Mouse (Mus musculus) cerebellum, postnatal 4 days (tissue): ENCODE measurements at regions not wholly inside any gene's neighbourhood (a gene's known extent, or its start where the extent isn't known, plus 50 kb on each side); places are given as distances from the start of the nearest gene placed in this dataset.

Experiments
- DNase-seq, 2 experiments: peaks; one replicate each; pipeline ENCODE4 v3.0.0; 2022; ENCODE audit warnings: low spot score in 2 of 2, mixed read lengths in 1 of 2

- peak in 1 of 2 experiments; percentile 15 for DNase-seq
Observed at GRCm38 (mm10) chr14:104688440-104688839, 166.0 kb upstream of the Rnf219 start.

DNA sequence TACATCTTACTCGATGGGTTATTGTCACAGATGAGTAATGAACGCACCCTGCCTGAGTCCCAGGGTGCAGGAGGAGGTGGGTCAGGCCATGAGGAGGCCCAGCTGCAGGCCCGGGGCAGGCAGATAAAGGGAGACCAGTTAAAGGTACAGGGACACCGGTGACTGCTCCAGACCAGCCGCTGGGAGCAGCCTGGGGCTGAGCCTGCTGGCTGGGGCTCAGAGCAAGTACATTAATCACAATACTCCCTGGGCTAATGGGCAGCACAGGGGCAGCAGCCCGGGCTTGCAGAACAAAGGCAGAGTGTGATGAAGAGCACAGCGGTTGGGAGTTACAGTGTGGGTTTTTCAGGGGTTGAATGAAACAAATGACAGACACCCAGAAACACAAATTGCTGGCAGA, 154.4 kb upstream of the Rnf219 start:
- no peak for DNase-seq

DNA sequence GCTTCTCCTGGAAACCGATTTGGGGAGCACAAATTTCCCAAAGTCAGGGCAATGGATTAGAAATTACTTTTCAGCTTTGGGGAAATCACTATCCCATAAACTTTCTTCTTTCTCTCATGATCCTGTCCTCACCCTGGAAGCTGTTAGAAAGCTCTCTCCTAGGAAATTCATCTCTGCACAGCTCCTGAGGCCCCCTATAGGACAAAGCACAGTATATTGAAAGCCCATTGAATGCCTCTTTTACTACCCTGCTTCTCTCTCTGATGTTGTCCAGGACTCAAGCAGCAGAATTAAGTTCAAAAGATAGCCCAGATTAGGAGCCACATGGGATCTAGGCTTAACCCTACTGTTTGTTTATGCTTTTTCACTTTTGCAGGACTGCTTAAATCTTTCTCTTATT, 139.3 kb upstream of the Rnf219 start:
- no peak for DNase-seq

GRCm38 (mm10) chr14:104658751-104659150, 136.3 kb upstream of the Rnf219 start:
- DNase-seq = no peak

DNA sequence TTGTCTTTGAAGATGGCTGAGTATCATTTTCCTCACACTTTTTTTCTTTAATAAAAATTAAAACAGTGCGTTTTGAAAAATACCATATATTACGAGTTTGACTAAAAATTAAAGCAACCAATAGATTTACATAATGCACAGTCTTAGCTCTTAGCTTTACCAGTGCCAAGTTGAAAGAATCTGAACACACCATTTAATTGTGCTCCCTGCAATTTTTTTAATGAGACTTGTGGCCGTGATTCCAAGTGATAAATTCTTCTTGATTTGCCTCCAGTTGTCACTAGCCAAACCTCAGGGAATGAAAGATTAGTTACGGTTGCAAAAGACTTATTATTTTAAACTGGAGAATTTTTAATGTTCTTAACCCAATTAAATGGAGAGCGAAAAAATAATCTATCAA, 127.5 kb upstream of the Rnf219 start:
- DNase-seq = no peak

DNA sequence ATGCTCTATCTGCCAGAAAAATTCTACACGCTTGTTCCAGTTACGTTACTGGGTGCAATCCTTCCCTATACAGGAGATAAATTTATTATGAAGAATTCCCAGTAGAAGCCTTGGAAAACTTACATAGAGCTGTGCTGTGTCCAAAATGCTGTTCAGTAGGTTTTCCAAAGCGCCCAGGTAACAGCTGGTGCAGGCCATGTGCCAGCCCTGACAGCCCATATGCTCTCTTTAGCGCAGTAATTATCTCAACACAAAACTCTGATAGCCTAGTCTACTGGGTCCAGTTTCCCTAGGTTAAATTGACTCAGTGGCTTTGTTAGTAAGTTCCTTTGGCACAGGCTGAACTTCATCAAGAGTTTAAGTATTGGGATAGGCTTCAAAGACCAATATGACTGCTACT, 122.2 kb upstream of the Rnf219 start:
- peak in 1 of 2 experiments; percentile 33 for DNase-seq

DNA sequence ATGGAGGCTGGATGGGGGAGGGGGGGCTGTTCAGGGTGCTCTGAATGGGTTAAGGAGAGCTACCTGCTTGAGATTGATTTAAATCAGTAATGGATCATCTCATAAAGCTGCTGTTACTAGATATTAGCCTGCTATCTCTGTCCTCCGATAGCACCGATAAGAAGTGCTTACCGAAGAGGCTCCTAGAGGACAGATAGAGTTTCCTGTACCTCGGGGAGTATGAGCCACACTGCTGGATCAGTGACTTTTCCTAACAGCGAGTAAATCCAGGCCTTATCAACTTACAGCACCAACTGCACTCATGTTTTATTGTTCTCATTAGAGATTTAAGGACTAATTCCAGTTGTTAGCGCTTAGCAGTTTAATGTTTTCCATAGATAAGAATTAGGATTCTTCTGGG, 120.3 kb upstream of the Rnf219 start:
- DNase-seq = no peak

DNA sequence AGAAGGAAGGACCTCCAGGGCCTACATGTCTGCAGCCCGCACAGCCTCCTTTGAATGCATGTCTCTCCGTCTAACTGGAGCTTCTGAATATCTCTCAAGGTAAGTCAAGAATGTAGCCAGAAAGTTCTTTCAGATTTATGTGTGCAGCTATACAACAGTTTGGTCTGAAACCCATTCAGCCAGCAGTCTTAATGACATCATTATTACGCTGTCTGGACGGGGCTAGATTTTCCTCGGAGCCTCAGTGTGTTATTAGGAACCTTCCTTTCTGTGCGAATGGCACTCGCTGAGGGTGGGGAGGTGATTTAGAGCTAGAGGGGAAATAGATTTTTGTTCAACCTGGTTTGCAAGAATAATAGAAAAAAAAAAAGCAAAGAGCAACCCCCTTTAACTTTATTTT, 116.9 kb upstream of the Rnf219 start:
- DNase-seq = no peak

GRCm38 (mm10) chr14:104611467-104611866, 89.0 kb upstream of the Rnf219 start:
- DNase-seq = no peak

GRCm38 (mm10) chr14:104610378-104610777, 87.9 kb upstream of the Rnf219 start:
- DNase-seq = peak in 1 of 2 experiments; percentile 8

- DNase-seq = no peak
Observed at GRCm38 (mm10) chr14:104594851-104595250, 72.4 kb upstream of the Rnf219 start.
